Mouse (Mus musculus) forebrain, embryonic 15.5 days (tissue): Measurements from ENCODE around the gene Brca1. TPM values are rescaled to one million over a fixed set of nuclear protein-coding genes. Genes with fewer than 3 reads are reported as not detected.
A peak's percentile ranks its signal among the peaks of the same experiment; 100 is the strongest.
"Not testable (repeated sequence)": the region's sequence is repeated elsewhere in the genome, so short reads cannot be mapped to it uniquely, and the experiment has no call there.

Source experiments
- ATAC-seq: fragments of 200-750 bp; cut with Nextera tagmentation; replicated peaks from 2 replicates; pipeline ENCODE4 v1.8.0; 2017; ENCODE audit warnings: mild to moderate bottlenecking, moderate TSS enrichment, moderate library complexity
- H3K27ac ChIP-seq: fragments of 300-500 bp; sonication (generic); replicated peaks from 2 replicates; pipeline ENCODE4 v1.5.1; 2015; ENCODE audit warnings: mild to moderate bottlenecking, inconsistent platforms
- H3K27me3 ChIP-seq: fragments of 300-500 bp; sonication (generic); 2 replicates; pipeline ENCODE4 v1.6.1; 2015; ENCODE audit warnings: inconsistent platforms
- H3K36me3 ChIP-seq: fragments of 300-500 bp; sonication (generic); 2 replicates; pipeline ENCODE4 v1.6.1; 2015; ENCODE audit warnings: mild to moderate bottlenecking, inconsistent platforms
- H3K4me1 ChIP-seq: fragments of 300-500 bp; sonication (generic); 2 replicates; pipeline ENCODE4 v1.6.1; 2015; ENCODE audit warnings: inconsistent platforms
- H3K4me2 ChIP-seq: fragments of 300-500 bp; sonication (generic); replicated peaks from 2 replicates; pipeline ENCODE4 v1.6.1; 2015; ENCODE audit warnings: mild to moderate bottlenecking, inconsistent platforms
- H3K4me3 ChIP-seq: fragments of 300-500 bp; sonication (generic); 2 replicates; pipeline ENCODE4 v1.5.1; 2015; ENCODE audit warnings: mild to moderate bottlenecking, inconsistent platforms
- H3K9ac ChIP-seq: fragments of 300-500 bp; sonication (generic); replicated peaks from 2 replicates; pipeline ENCODE4 v1.6.1; 2015; ENCODE audit warnings: mild to moderate bottlenecking, inconsistent platforms
- H3K9me3 ChIP-seq: fragments of 300-500 bp; sonication (generic); 2 replicates; pipeline ENCODE4 v1.6.1; 2016; ENCODE audit warnings: inconsistent platforms
- WGBS: fragments of 180-500 bp; shearing (Covaris S2); methylation state at CpG from one replicate; pipeline ENCODE4 v1.1.7; 2015; ENCODE audit warnings: mixed read lengths; 5-methylcytosine and 5-hydroxymethylcytosine counted together
- polyA plus RNA-seq: library from polyadenylated mRNA; unstranded; fragments of >200 nt; fragmentation: Nextera tagmentation; extraction: Ambion mirVana; gene quantifications from 2 replicates; pipeline ENCODE4 v1.2.1, GENCODE M21; 2015

Gene Brca1
- polyA plus RNA-seq, 1 experiment from 2014 or later: 5.6 TPM

GRCm38 (mm10) chr11:101477552-101478211 lies 74.1 kb downstream of the Brca1 start:
- H3K27me3 ChIP-seq: no peaks in the 10 kb centered on the region
- H3K36me3 ChIP-seq: no peaks in the 10 kb centered on the region
- H3K4me3 ChIP-seq: no peak overlapping the region
- no peak overlapping the region for H3K4me2 ChIP-seq
- WGBS: 11% methylated on average over 10 of the region's 10 CpGs
- H3K4me1 ChIP-seq: peaks cover 37% of the 10 kb centered on the region
- peak; percentile 94 for ATAC-seq
- H3K27ac ChIP-seq: peak overlapping the region; percentile 93
- no peak overlapping the region for H3K9ac ChIP-seq
- H3K9me3 ChIP-seq: no peaks in the 10 kb centered on the region

- H3K4me1 ChIP-seq: peaks cover 42% of the 10 kb centered on the region
- 13% methylated on average over 4 of the region's 4 CpGs for WGBS
Measured at GRCm38 (mm10) chr11:101477194-101477551, 74.6 kb downstream of the Brca1 start.

GRCm38 (mm10) chr11:101476361-101476760 lies 75.4 kb downstream of the Brca1 start:
- not testable (repeated sequence) for ATAC-seq, H3K4me3 ChIP-seq, H3K27me3 ChIP-seq, H3K9ac ChIP-seq, H3K9me3 ChIP-seq, H3K4me2 ChIP-seq, H3K36me3 ChIP-seq
- H3K27ac ChIP-seq: 0 out of 2 replicates have a peak overlapping the region, but pooled peaks have one; percentile 93
- WGBS: 76% methylated on average over 4 of the region's 4 CpGs
- peaks cover 48% of the 10 kb centered on the region for H3K4me1 ChIP-seq

More at GRCm38 (mm10) chr11:101477194-101477551, 74.6 kb downstream of the Brca1 start:
- Histone ChIP-seq H3K27ac (peak overlapping the region; percentile 93), H3K4me2 (no peak overlapping the region), H3K9me3 (no peaks in the 10 kb centered on the region), H3K36me3 (no peaks in the 10 kb centered on the region), H3K27me3 (no peaks in the 10 kb centered on the region), H3K4me3 (no peak overlapping the region), H3K9ac (no peak overlapping the region)
- peak; percentile 60 for ATAC-seq

GRCm38 (mm10) chr11:101474298-101474697 lies 77.5 kb downstream of the Brca1 start:
- WGBS: 42% methylated on average over 5 of the region's 5 CpGs
- H3K27me3 ChIP-seq: no peaks in the 10 kb centered on the region
- no peak overlapping the region for H3K27ac ChIP-seq
- H3K9me3 ChIP-seq: no peaks in the 10 kb centered on the region
- no peak overlapping the region for H3K9ac ChIP-seq
- H3K36me3 ChIP-seq: no peaks in the 10 kb centered on the region
- no peak for ATAC-seq
- H3K4me1 ChIP-seq: peaks cover 51% of the 10 kb centered on the region
- H3K4me2 ChIP-seq: no peak overlapping the region
- no peak overlapping the region for H3K4me3 ChIP-seq

GRCm38 (mm10) chr11:101473686-101474085 lies 78.1 kb downstream of the Brca1 start:
- WGBS: 93% methylated on average over 1 of the region's 1 CpGs
- H3K4me2 ChIP-seq, H3K27ac ChIP-seq, H3K9ac ChIP-seq, H3K4me3 ChIP-seq, H3K9me3 ChIP-seq, H3K36me3 ChIP-seq, ATAC-seq, H3K27me3 ChIP-seq: not testable (repeated sequence)
- peaks cover 51% of the 10 kb centered on the region for H3K4me1 ChIP-seq

GRCm38 (mm10) chr11:101472336-101472735 lies 79.4 kb downstream of the Brca1 start:
- 57% methylated on average over 6 of the region's 7 CpGs for WGBS
- no peaks in the 10 kb centered on the region for H3K9me3 ChIP-seq
- H3K4me1 ChIP-seq: peaks cover 46% of the 10 kb centered on the region
- H3K27ac ChIP-seq: no peak overlapping the region
- H3K4me2 ChIP-seq: no peak overlapping the region
- ATAC-seq: no peak
- no peaks in the 10 kb centered on the region for H3K27me3 ChIP-seq
- no peak overlapping the region for H3K4me3 ChIP-seq
- H3K9ac ChIP-seq: 0 out of 2 replicates have a peak overlapping the region, but pooled peaks have one; percentile 14
- no peaks in the 10 kb centered on the region for H3K36me3 ChIP-seq

- 72% methylated on average over 3 of the region's 3 CpGs for WGBS
- no peak overlapping the region for H3K9ac ChIP-seq
Measured at GRCm38 (mm10) chr11:101471926-101472325, 79.8 kb downstream of the Brca1 start.

GRCm38 (mm10) chr11:101470206-101470605 lies 81.5 kb downstream of the Brca1 start:
- peak overlapping the region; percentile 31 for H3K4me2 ChIP-seq
- H3K27ac ChIP-seq: no peak overlapping the region
- no peaks in the 10 kb centered on the region for H3K9me3 ChIP-seq
- WGBS: 9% methylated on average over 7 of the region's 7 CpGs
- H3K36me3 ChIP-seq: no peaks in the 10 kb centered on the region
- H3K4me1 ChIP-seq: peaks cover 55% of the 10 kb centered on the region
- H3K9ac ChIP-seq: 0 out of 2 replicates have a peak overlapping the region, but pooled peaks have one; percentile 2
- ATAC-seq: no peak
- peak overlapping the region; percentile 11 for H3K4me3 ChIP-seq
- no peaks in the 10 kb centered on the region for H3K27me3 ChIP-seq

More at GRCm38 (mm10) chr11:101471926-101472325, 79.8 kb downstream of the Brca1 start:
- Histone ChIP-seq H3K27me3 (no peaks in the 10 kb centered on the region), H3K4me1 (peaks cover 47% of the 10 kb centered on the region), H3K4me2 (no peak overlapping the region), H3K36me3 (no peaks in the 10 kb centered on the region), H3K4me3 (no peak overlapping the region), H3K27ac (no peak overlapping the region), H3K9me3 (no peaks in the 10 kb centered on the region)
- ATAC-seq: no peak

- no peaks in the 10 kb centered on the region for H3K27me3 ChIP-seq
- ATAC-seq: no peak
- WGBS: 68% methylated on average over 4 of the region's 4 CpGs
- H3K4me2 ChIP-seq: peak overlapping the region; percentile 83
- H3K4me3 ChIP-seq: peak overlapping the region; percentile 79
- H3K27ac ChIP-seq: no peak overlapping the region
- peak overlapping the region; percentile 82; the same call in 1 of the 2 replicates for H3K9ac ChIP-seq
- peaks cover 61% of the 10 kb centered on the region for H3K4me1 ChIP-seq
- H3K9me3 ChIP-seq: no peaks in the 10 kb centered on the region
- H3K36me3 ChIP-seq: no peaks in the 10 kb centered on the region
Measured at GRCm38 (mm10) chr11:101469155-101469554, 82.6 kb downstream of the Brca1 start.

GRCm38 (mm10) chr11:101468731-101469130 lies 83.0 kb downstream of the Brca1 start:
- ATAC-seq: peak; percentile 12; the same call in 1 of the 2 replicates
- H3K4me1 ChIP-seq: peaks cover 65% of the 10 kb centered on the region
- 3% methylated on average over 13 of the region's 13 CpGs for WGBS
- no peaks in the 10 kb centered on the region for H3K27me3 ChIP-seq
- no peaks in the 10 kb centered on the region for H3K36me3 ChIP-seq
- peak overlapping the region; percentile 83 for H3K4me2 ChIP-seq
- no peaks in the 10 kb centered on the region for H3K9me3 ChIP-seq
- peak overlapping the region; percentile 82 for H3K9ac ChIP-seq
- H3K4me3 ChIP-seq: peak overlapping the region; percentile 79
- H3K27ac ChIP-seq: peak overlapping the region; percentile 76

GRCm38 (mm10) chr11:101468263-101468688 lies 83.5 kb downstream of the Brca1 start:
- peak overlapping the region; percentile 76 for H3K27ac ChIP-seq
- peak overlapping the region; percentile 83 for H3K4me2 ChIP-seq
- H3K4me1 ChIP-seq: peaks cover 69% of the 10 kb centered on the region
- H3K4me3 ChIP-seq: peak overlapping the region; percentile 79
- WGBS: under 1% methylated on average over 30 of the region's 31 CpGs
- H3K27me3 ChIP-seq: no peaks in the 10 kb centered on the region
- H3K36me3 ChIP-seq: no peaks in the 10 kb centered on the region
- no peaks in the 10 kb centered on the region for H3K9me3 ChIP-seq
- peak; percentile 39 for ATAC-seq
- H3K9ac ChIP-seq: peak overlapping the region; percentile 82

- peak overlapping the region; percentile 76 for H3K27ac ChIP-seq
- no peaks in the 10 kb centered on the region for H3K27me3 ChIP-seq
- peaks cover 70% of the 10 kb centered on the region for H3K4me1 ChIP-seq
- WGBS: 1% methylated on average over 52 of the region's 54 CpGs
- H3K9me3 ChIP-seq: no peaks in the 10 kb centered on the region
- no peaks in the 10 kb centered on the region for H3K36me3 ChIP-seq
- peak; percentile 53 for ATAC-seq
- H3K4me3 ChIP-seq: peak overlapping the region; percentile 79
- peak overlapping the region; percentile 82 for H3K9ac ChIP-seq
- peak overlapping the region; percentile 83 for H3K4me2 ChIP-seq
Measured at GRCm38 (mm10) chr11:101467477-101468262, 84.1 kb downstream of the Brca1 start.
